Mouse (Mus musculus): ENCODE data around the gene Eif2s2. TPM values are rescaled to one million over a fixed set of nuclear protein-coding genes. Genes with fewer than 3 reads are reported as not detected.

Gene Eif2s2
- total RNA-seq (2023): 10 to 100 TPM; 39.8 to 42.1 TPM

GRCm38 (mm10) chr2:154892201-154893044 lies at the start of gene Eif2s2:
Gene Eif2s2 (minus strand): TSS chr2:154892935.

Other genes starting within 250 kb of the Eif2s2 start
- gene Chmp4b, start 241.2 kb downstream of the Eif2s2 start, total RNA-seq (2023): 100 to 1,000 TPM; 181 to 190 TPM
- gene Gm14214, start 122.9 kb downstream of the Eif2s2 start, total RNA-seq (2023): not detected
- gene Raly, start 101.8 kb downstream of the Eif2s2 start, total RNA-seq (2023): 100 to 1,000 TPM; 176 to 184 TPM
- gene a, start 101.5 kb downstream of the Eif2s2 start, total RNA-seq (2023): not detected
- under 1 TPM in 1 of 2 experiments, not detected in 1; 0.11 TPM for gene Gm14226, start 125.3 kb upstream of the Eif2s2 start, total RNA-seq (2023)
- 10 to 100 TPM; 16.5 to 18.1 TPM for gene Ahcy, start 181.6 kb upstream of the Eif2s2 start, total RNA-seq (2023)
- 10 to 100 TPM; 71.6 to 81.8 TPM for gene Itch, start 240.6 kb upstream of the Eif2s2 start, total RNA-seq (2023)